Mouse (Mus musculus) left cerebral cortex, postnatal 14 days (tissue): ENCODE data around the gene Rsad1. TPM values are rescaled to one million over a fixed set of nuclear protein-coding genes. Genes with fewer than 3 reads are reported as not detected.

Experiments used
- DNase-seq, 2 experiments: peaks; one replicate each; pipeline ENCODE4 v3.0.0; 2021 to 2022; ENCODE audit warnings: low spot score in 2 of 2, mixed read lengths in 1 of 2
- intact Hi-C: fragments of 180-260 bp; cut with DNase I; formaldehyde crosslinking; loops from one replicate; pipeline ENCODE4 v1.15.1; 2025
- total RNA-seq, 2 experiments: library from RNA; stranded (reverse); gene quantifications; 2 replicates each; pipeline ENCODE4 v1.2.3; 2021

Gene Rsad1
- total RNA-seq, 2 experiments from 2014 or later, result 16.1 to 16.8 TPM

DNA sequence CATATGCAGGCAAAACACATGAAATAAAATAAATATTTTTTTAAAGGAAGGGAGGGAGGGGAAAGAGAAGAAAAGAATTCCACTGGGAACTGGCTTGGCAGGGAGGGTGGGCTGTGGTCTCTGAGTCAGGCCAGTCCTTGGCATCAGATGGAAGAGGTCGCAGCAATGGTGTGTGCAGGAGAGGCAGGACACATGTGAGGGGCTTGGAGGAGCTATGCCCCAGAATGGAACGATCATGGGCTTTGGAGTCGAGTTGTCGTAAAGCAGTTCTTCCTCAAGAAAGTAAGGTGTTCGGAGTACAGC lies 1.3 kb upstream of the Rsad1 start:
- intact Hi-C loops, result no loop called here
- DNase-seq, result no peak

- intact Hi-C loops, result loop anchor here (5.0 kb wide), 2 partner anchors 128 to 213 kb away; no protein-coding TSS in a partner anchor
- peak in 1 of 2 experiments; percentile 54 for DNase-seq
Observed at GRCm38 (mm10) chr11:94549691-94550441, 811 bp upstream of the Rsad1 start.

GRCm38 (mm10) chr11:94548041-94548784 lies 842 bp downstream of the Rsad1 start:
- DNase-seq, result peak; percentile 56 to 76
- intact Hi-C loops, result loop anchor here (5.0 kb wide), 2 partner anchors 126 to 211 kb away; no protein-coding TSS in a partner anchor

- intact Hi-C loops, result loop anchor here (5.0 kb wide), 2 partner anchors 125 to 210 kb away; no protein-coding TSS in a partner anchor
- no peak for DNase-seq
Observed at GRCm38 (mm10) chr11:94547271-94547670, 1.8 kb downstream of the Rsad1 start.

GRCm38 (mm10) chr11:94546381-94546780 lies 2.7 kb downstream of the Rsad1 start:
- intact Hi-C loops, result loop anchor here (5.0 kb wide), 2 partner anchors 124 to 209 kb away; no protein-coding TSS in a partner anchor
- DNase-seq, result no peak

DNA sequence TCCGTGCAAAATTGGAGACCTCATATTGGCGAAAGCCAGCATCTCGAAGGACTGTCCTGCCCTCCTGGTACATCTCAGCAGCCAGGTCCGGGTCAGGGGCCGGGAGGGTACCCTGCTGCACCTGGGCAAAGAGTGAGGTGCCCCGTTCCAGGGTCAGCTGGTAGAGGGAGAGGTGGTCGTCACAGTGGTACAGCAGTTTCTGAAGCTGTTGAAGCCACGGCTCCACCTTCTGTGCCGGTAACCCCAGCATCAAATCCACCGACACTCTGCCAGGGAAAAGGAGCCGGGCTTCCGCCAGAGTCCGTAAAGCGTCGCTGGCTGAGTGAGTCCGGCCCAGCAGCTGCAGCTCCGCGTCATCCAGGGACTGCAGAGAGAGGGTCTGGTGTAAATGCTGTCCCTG lies 4.6 kb downstream of the Rsad1 start:
- peak in 1 of 2 experiments; percentile 45 for DNase-seq
- intact Hi-C loops, result no loop called here

DNA sequence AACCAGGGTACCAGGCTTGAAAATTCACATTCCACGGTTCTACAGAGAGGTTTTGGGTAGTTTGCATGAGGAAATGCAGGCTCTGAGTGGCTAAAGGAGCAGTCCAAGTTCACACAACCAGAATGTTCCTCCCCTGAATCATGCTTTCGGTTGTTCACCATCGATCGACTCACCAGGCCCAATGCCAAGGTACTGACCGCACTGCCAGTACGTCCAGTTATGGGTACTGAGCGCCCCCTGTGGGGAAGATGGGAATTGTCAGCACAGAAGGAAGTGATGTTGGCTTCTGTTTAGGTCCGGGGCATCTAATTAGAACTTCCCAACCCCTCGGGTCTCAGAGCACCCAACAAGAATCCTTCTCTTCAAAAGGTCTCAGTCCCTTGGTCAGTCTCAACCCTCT lies 5.1 kb downstream of the Rsad1 start:
- DNase-seq, result peak; percentile 96 to 98
- intact Hi-C loops, result no loop called here

DNA sequence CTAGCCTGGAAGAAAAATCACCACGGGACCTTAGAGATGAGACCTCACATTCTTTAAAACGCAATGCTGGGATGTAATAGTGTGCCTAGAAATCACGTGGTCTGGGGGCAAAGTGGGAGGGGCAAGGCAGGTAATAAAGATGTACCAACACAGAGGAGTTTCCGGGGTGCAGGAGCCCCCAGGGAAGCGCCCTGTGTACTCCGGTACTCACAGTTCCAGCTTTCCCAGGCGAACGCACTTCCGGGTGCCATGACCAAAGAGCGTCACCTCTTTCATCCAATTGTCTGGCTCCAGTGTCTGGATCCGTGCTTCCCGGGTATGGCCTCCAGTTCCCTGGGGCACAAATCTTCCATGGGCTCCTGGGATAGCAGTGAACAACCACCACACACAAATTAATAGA lies 5.7 kb downstream of the Rsad1 start:
- no peak for DNase-seq
- intact Hi-C loops, result no loop called here

DNA sequence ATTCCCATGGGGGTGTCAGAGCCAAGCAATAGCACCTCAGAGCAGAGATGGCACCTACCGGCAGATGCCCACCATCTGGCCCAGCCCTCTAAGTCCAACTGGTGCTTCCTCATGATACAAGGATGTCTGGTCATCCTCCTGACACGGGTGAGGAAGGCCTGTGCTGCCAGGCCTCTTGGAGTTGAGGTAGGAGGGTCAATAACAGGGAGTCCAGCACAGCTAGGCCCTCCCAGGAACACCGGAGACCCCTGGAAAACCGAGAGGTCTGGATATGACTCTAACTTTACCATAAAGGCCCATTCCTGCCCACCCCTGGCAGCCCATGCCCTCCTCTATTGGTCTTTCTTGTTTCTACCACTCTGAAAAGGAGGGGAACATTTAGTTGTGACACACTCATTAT lies 6.7 kb downstream of the Rsad1 start:
- DNase-seq, result no peak
- intact Hi-C loops, result no loop called here

GRCm38 (mm10) chr11:94539761-94540160 lies 9.3 kb downstream of the Rsad1 start:
- intact Hi-C loops, result no loop called here
- DNase-seq, result no peak

GRCm38 (mm10) chr11:94538733-94539292 lies 10.2 kb downstream of the Rsad1 start:
- intact Hi-C loops, result no loop called here
- DNase-seq, result no peak

- intact Hi-C loops, result no loop called here
- peak in 1 of 2 experiments; percentile 64 for DNase-seq
Observed at GRCm38 (mm10) chr11:94533171-94533570, 15.9 kb downstream of the Rsad1 start.

DNA sequence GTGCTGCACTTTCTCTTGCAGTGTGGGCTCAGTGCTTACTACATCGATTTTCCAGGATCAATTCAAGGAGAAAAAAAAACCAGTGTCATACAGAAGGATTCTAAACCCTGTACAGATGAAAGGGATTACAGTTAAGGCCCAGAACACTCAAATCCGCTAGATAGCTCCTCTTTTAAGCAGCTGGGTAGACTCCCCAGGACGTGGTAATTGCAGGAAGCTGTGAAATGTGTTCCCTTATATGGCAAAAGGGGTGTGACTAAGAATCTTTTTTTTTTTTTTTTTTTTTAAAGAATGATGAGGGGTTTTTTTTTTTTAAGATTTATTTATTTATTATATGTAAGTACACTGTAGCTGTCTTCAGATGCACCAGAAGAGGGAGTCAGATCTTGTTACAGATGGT lies 20.2 kb downstream of the Rsad1 start:
- no peak for DNase-seq
- intact Hi-C loops, result no loop called here

- intact Hi-C loops, result no loop called here
- DNase-seq, result no peak
Observed at GRCm38 (mm10) chr11:94526171-94526879, 22.7 kb downstream of the Rsad1 start.

- intact Hi-C loops, result no loop called here
- DNase-seq, result peak; percentile 30 to 57
Observed at GRCm38 (mm10) chr11:94521219-94521843, 27.7 kb downstream of the Rsad1 start, which contains the start of gene Mycbpap. Mycbpap (minus strand) TSS chr11:94521742.

DNA sequence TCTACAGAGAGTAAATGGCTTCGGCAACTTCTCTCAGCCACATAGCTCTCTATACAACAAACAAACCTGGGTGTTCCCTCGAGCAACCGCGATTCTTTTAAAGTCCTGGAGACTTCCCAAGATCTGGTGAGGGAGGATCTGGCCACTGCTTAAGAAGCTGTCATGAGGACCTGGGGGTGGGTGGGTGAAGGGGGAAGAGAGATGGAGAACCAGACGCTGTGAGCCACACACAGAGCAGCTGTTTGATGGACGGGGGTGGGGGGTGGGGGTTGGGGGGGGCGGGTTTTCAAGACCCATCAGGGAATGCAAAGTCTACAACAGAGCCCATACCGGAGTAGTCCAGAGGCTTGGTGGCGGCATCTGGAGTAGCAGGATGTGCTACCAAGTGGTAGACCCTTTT lies 35.6 kb downstream of the Rsad1 start:
- intact Hi-C loops, result no loop called here
- no peak for DNase-seq

GRCm38 (mm10) chr11:94508976-94509375 lies 40.1 kb downstream of the Rsad1 start:
- intact Hi-C loops, result no loop called here

DNA sequence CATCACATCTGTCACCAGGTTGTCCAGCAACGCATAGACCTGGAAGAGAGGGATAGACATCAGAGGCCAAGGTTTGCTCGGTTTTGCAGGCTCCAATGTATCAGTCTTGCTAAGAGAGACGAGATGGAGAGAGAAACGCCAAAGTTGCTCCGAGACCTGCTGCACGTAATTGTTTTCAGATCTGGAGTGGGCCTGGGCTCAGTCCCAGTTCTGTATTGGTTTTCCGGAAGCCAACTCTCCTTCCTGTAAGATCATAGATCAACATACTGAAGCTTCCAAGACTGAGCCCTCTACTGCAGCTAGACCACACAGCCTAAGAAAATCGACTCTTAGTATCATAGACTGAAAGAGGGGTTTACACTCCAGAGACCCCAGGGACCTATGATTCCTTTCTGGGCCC lies 47.6 kb downstream of the Rsad1 start:
- intact Hi-C loops, result no loop called here
- no peak for DNase-seq

More at GRCm38 (mm10) chr11:94508976-94509375, 40.1 kb downstream of the Rsad1 start:
- DNase-seq, result no peak

- intact Hi-C loops, result no loop called here
- no peak for DNase-seq
Observed at GRCm38 (mm10) chr11:94500362-94500761, 48.7 kb downstream of the Rsad1 start.
